Mouse (Mus musculus) brain, adult 10 weeks (tissue): ENCODE data around the gene Srarp. TPM values are rescaled to one million over a fixed set of nuclear protein-coding genes. Genes with fewer than 3 reads are reported as not detected.

Experiments
- polyA plus RNA-seq: library from polyadenylated mRNA; stranded (reverse); fragments of 350-450 nt; fragmentation: Illumina TruSeq; extraction: RNeasy Lipid Tissue Mini Kit (QIAGEN cat#74804); gene quantifications from one replicate; pipeline ENCODE4 v1.2.3, GENCODE M21; 2015; ENCODE audit warnings: low read depth, low replicate concordance

Gene Srarp
- polyA plus RNA-seq, result 8.2 TPM

GRCm38 (mm10) chr4:141435974-141436373 lies at the start of gene Srarp:
TSS of gene Srarp (minus strand) at chr4:141436105.

GRCm38 (mm10) chr4:141444451-141445327 lies 8.8 kb upstream of the Srarp start, which contains the start of gene Zbtb17:
TSS of gene Zbtb17 (plus strand) at chr4:141444654.

GRCm38 (mm10) chr4:141420192-141420829 lies 15.6 kb downstream of the Srarp start, which contains the start of gene Hspb7:
TSS of gene Hspb7 (plus strand) at chr4:141420779.

GRCm38 (mm10) chr4:141415924-141416323 lies 20.0 kb downstream of the Srarp start, which contains the start of gene Clcnkb:
TSS of gene Clcnkb (minus strand) at chr4:141416014.

GRCm38 (mm10) chr4:141398545-141398944 lies 37.4 kb downstream of the Srarp start, which contains the start of gene Clcnka:
TSS of gene Clcnka (minus strand) at chr4:141398724.

Other genes with a start within 250 kb of the Srarp start
- 2.4 TPM for gene Rsg1, start 222.1 kb downstream of the Srarp start, polyA plus RNA-seq
- 19.4 TPM for gene Arhgef19, start 196.6 kb downstream of the Srarp start, polyA plus RNA-seq
- 0.76 TPM for gene Epha2, start 134.9 kb downstream of the Srarp start, polyA plus RNA-seq
- gene Fam131c, start 67.9 kb downstream of the Srarp start, polyA plus RNA-seq, result 3.5 TPM
- not detected for gene Clcnka, start 37.4 kb downstream of the Srarp start, polyA plus RNA-seq
- gene Clcnkb, start 20.1 kb downstream of the Srarp start, polyA plus RNA-seq, result not detected
- not detected for gene Hspb7, start 15.3 kb downstream of the Srarp start, polyA plus RNA-seq
- 28.4 TPM for gene Zbtb17, start 8.5 kb upstream of the Srarp start, polyA plus RNA-seq
- 16.9 TPM for gene Spen, start 102.5 kb upstream of the Srarp start, polyA plus RNA-seq
- gene Fblim1, start 170.0 kb upstream of the Srarp start, polyA plus RNA-seq, result 1.2 TPM
- 0.43 TPM for gene Tmem82, start 182.5 kb upstream of the Srarp start, polyA plus RNA-seq
- 8.2 TPM for gene Slc25a34, start 187.7 kb upstream of the Srarp start, polyA plus RNA-seq
- 66.4 TPM for gene Plekhm2, start 228.8 kb upstream of the Srarp start, polyA plus RNA-seq
- 6.5 TPM for gene Rsc1a1, start 249.5 kb upstream of the Srarp start, polyA plus RNA-seq